Mouse (Mus musculus) ES-E14 (cell line): ENCODE results near the gene Ube2k.

ENCODE experiments used
- HCFC1 ChIP-seq: IDR thresholded peaks from 2 replicates; pipeline ENCODE4 v1.6.1; 2012; ENCODE audit warnings: low read length, inconsistent platforms, borderline replicate concordance; ENCODE audit not compliant: insufficient read depth
- MAFK ChIP-seq: IDR thresholded peaks from 2 replicates; pipeline ENCODE4 v1.6.1; 2014; ENCODE audit warnings: mild to moderate bottlenecking, low read depth, low read length, inconsistent platforms; ENCODE audit not compliant: insufficient read depth
- ZC3H11A ChIP-seq: IDR thresholded peaks from 2 replicates; pipeline ENCODE4 v1.6.1; 2012; ENCODE audit warnings: low read depth, mild to moderate bottlenecking, inconsistent platforms, low read length, borderline replicate concordance

DNA sequence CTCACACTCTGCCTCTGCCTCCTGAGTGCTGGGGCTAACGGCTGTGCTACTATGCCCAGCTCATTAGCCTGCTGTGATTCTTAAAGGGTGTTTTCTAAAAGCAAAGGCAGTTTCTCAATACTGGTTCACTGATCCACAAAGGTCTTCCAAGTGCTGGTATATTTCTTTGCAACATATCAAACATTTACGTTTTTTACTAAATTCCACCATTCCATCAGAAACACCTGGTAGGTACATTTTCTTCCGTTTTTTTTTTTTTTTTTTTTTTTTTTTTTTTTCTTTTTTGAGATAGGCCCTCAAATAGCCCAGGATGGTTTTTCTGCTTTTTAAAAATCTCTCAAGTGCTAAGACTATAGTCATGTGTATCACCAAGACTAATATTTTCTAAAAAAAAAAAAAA lies 5.8 kb upstream of the Ube2k start:
- TF ChIP-seq HCFC1 (no peak), MAFK (no peak), ZC3H11A (no peak)
